Mouse (Mus musculus) fibroblast of lung, adult 2 months (primary cell): ENCODE measurements around the gene Ankrd33.

Experiments used
- DNase-seq: peaks from one replicate; pipeline ENCODE4 v3.0.0-alpha.2; 2011; ENCODE audit warnings: low read depth

Ankrd33 gene

GRCm38 (mm10) chr15:101147115-101147909 lies 31.8 kb downstream of the Ankrd33 start:
- DNase-seq, result no peak

GRCm38 (mm10) chr15:101147910-101148273 lies 32.3 kb downstream of the Ankrd33 start:
- DNase-seq, result no peak

GRCm38 (mm10) chr15:101148604-101149003 lies 33.0 kb downstream of the Ankrd33 start:
- no peak for DNase-seq

- no peak for DNase-seq
These were observed 36.1 kb downstream of the Ankrd33 start for GRCm38 (mm10) chr15:101151409-101152261.

- DNase-seq, result no peak
These were observed 39.4 kb downstream of the Ankrd33 start for GRCm38 (mm10) chr15:101154700-101155616.

GRCm38 (mm10) chr15:101160128-101160527 lies 44.6 kb downstream of the Ankrd33 start:
- no peak for DNase-seq

GRCm38 (mm10) chr15:101160591-101160990 lies 45.0 kb downstream of the Ankrd33 start:
- DNase-seq, result no peak

- no peak for DNase-seq
These were observed 46.0 kb downstream of the Ankrd33 start for GRCm38 (mm10) chr15:101161534-101161933.

- DNase-seq, result no peak
These were observed 47.5 kb downstream of the Ankrd33 start for GRCm38 (mm10) chr15:101163056-101163458.

- peak; percentile 82 for DNase-seq
These were observed 48.3 kb downstream of the Ankrd33 start for GRCm38 (mm10) chr15:101163854-101164253.

GRCm38 (mm10) chr15:101164291-101164690 lies 48.7 kb downstream of the Ankrd33 start:
- DNase-seq, result no peak

- DNase-seq, result no peak
These were observed 50.3 kb downstream of the Ankrd33 start for GRCm38 (mm10) chr15:101165658-101166437.

GRCm38 (mm10) chr15:101167553-101167952 lies 52.0 kb downstream of the Ankrd33 start:
- DNase-seq, result no peak
